Mouse (Mus musculus) liver, adult 2 months (tissue): ENCODE measurements around the gene Ccdc167. TPM values are rescaled to one million over a fixed set of nuclear protein-coding genes. Genes with fewer than 3 reads are reported as not detected.
"Not testable (repeated sequence)": the region's sequence is repeated elsewhere in the genome, so short reads cannot be mapped to it uniquely, and the experiment has no call there.

ENCODE experiments used
- DNase-seq: peaks from one replicate; pipeline ENCODE4 v3.0.0-alpha.2; 2011; ENCODE audit warnings: low read depth, low spot score; ENCODE audit errors: extremely low read depth
- H3K27ac ChIP-seq: fragments of 200-500 bp; replicated peaks from 2 replicates; pipeline ENCODE4 v1.5.1; 2012; ENCODE audit warnings: low read depth, mild to moderate bottlenecking, control low read depth, inconsistent platforms, low read length; ENCODE audit not compliant: insufficient read depth
- H3K27me3 ChIP-seq: fragments of 200-500 bp; 2 replicates; pipeline ENCODE4 v1.6.1; 2012; ENCODE audit warnings: mild to moderate bottlenecking, moderate library complexity, low read length, inconsistent platforms; ENCODE audit not compliant: control insufficient read depth, insufficient read depth
- H3K36me3 ChIP-seq: fragments of 200-500 bp; 2 replicates; pipeline ENCODE4 v1.6.1; 2012; ENCODE audit warnings: low read length, inconsistent platforms; ENCODE audit not compliant: control insufficient read depth, insufficient read depth
- H3K4me1 ChIP-seq: fragments of 200-500 bp; 2 replicates; pipeline ENCODE4 v1.6.1; 2011; ENCODE audit warnings: low read length; ENCODE audit not compliant: control insufficient read depth, insufficient read depth
- H3K4me3 ChIP-seq: fragments of 200-500 bp; 2 replicates; pipeline ENCODE4 v1.5.1; 2011; ENCODE audit warnings: low read depth, mild to moderate bottlenecking, control low read depth, low read length, moderate library complexity; ENCODE audit not compliant: insufficient read depth
- H3K79me2 ChIP-seq: fragments of 200-500 bp; 2 replicates; pipeline ENCODE4 v1.6.1; 2012; ENCODE audit warnings: inconsistent platforms, mild to moderate bottlenecking, low read length, moderate library complexity; ENCODE audit not compliant: control insufficient read depth, insufficient read depth
- H3K9ac ChIP-seq: fragments of 200-500 bp; 2 replicates; pipeline ENCODE4 v1.6.1; 2012; ENCODE audit warnings: low read depth, mild to moderate bottlenecking, control low read depth, inconsistent platforms, low read length
- CTCF ChIP-seq: fragments of 200-500 bp; IDR thresholded peaks from 2 replicates; pipeline ENCODE4 v1.5.1; 2011; ENCODE audit warnings: low read depth, low read length, control low read depth
- POLR2A ChIP-seq: fragments of 200-500 bp; IDR thresholded peaks from 2 replicates; pipeline ENCODE4 v1.6.1; 2011; ENCODE audit warnings: low read length, control low read depth; ENCODE audit not compliant: insufficient read depth; ENCODE audit errors: extremely low read depth
- WGBS: fragments of 180-500 bp; shearing (Covaris S2); methylation state at CpG from one replicate; pipeline ENCODE4 v1.1.7; 2018; 5-methylcytosine and 5-hydroxymethylcytosine counted together
- polyA plus RNA-seq: library from polyadenylated mRNA; depleted of rRNA; stranded (reverse); fragments of >200 nt; gene quantifications from 2 replicates; pipeline ENCODE4 v1.2.3, GENCODE M21; 2012
- total RNA-seq: library from RNA; depleted of rRNA; stranded (reverse); fragments of >200 nt; gene quantifications from 2 replicates; pipeline ENCODE4 v1.2.3, GENCODE M21; 2014

Gene Ccdc167
- total and polyA plus RNA-seq, 2 experiments, result 4.2 to 5.5 TPM

DNA sequence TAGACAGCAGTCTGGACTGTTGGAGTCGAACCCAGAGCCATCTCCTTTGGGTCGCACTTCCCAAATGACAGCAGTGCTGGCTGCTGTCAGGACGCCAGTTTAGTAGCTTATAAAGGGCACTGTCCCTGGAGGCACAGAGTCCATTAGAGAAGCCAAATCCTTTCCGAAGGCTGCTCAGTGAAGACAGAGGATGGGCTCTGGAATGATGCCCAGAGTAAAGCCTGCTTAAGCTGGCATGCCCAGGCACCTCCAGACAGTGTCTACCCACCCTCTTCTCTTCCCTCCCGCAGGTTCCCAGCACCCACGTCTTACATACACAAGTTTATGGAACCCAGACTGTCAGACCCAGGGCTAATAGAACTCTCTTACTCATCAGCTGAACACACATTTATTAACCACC, 7.8 kb upstream of the Ccdc167 start:
- Histone ChIP-seq H3K27me3 (no peaks in the 10 kb centered on the region), H3K4me3 (no peak overlapping the region), H3K79me2 (no peaks in the 10 kb centered on the region), H3K36me3 (no peaks in the 10 kb centered on the region), H3K27ac (no peak overlapping the region), H3K9ac (no peak overlapping the region), H3K4me1 (no peaks in the 10 kb centered on the region)
- no peak for DNase-seq
- TF ChIP-seq POLR2A (no peak), CTCF (no peak)
- 73% methylated on average over 6 of the region's 6 CpGs for WGBS

- H3K4me3 ChIP-seq, result no peak overlapping the region
- H3K79me2 ChIP-seq, result no peaks in the 10 kb centered on the region
- WGBS, result 80% methylated on average over 11 of the region's 11 CpGs
- TF ChIP-seq CTCF (no peak), POLR2A (no peak)
- H3K4me1 ChIP-seq, result peaks cover 6% of the 10 kb centered on the region
- DNase-seq, result no peak
- no peak overlapping the region for H3K9ac ChIP-seq
- no peaks in the 10 kb centered on the region for H3K27me3 ChIP-seq
- no peak overlapping the region for H3K27ac ChIP-seq
- H3K36me3 ChIP-seq, result no peaks in the 10 kb centered on the region
Observed at GRCm38 (mm10) chr17:29720755-29721365, 4.0 kb upstream of the Ccdc167 start.

- Histone ChIP-seq H3K79me2 (no peaks in the 10 kb centered on the region), H3K27ac (no peak overlapping the region), H3K4me1 (peaks cover 7% of the 10 kb centered on the region), H3K4me3 (no peak overlapping the region), H3K9ac (no peak overlapping the region), H3K27me3 (no peaks in the 10 kb centered on the region), H3K36me3 (no peaks in the 10 kb centered on the region)
- DNase-seq, result no peak
- TF ChIP-seq POLR2A, result no peak
- 77% methylated on average over 13 of the region's 13 CpGs for WGBS
Observed at GRCm38 (mm10) chr17:29719628-29720575, 3.1 kb upstream of the Ccdc167 start.

GRCm38 (mm10) chr17:29718660-29719059, 1.8 kb upstream of the Ccdc167 start:
- 94% methylated on average over 8 of the region's 8 CpGs for WGBS
- no peaks in the 10 kb centered on the region for H3K36me3 ChIP-seq
- no peaks in the 10 kb centered on the region for H3K79me2 ChIP-seq
- no peak overlapping the region for H3K27ac ChIP-seq
- TF ChIP-seq POLR2A (no peak), CTCF (no peak)
- no peak overlapping the region for H3K4me3 ChIP-seq
- H3K4me1 ChIP-seq, result peaks cover 7% of the 10 kb centered on the region
- no peak for DNase-seq
- H3K27me3 ChIP-seq, result no peaks in the 10 kb centered on the region
- H3K9ac ChIP-seq, result no peak overlapping the region

- not testable (repeated sequence) for H3K79me2 ChIP-seq, H3K27me3 ChIP-seq, H3K4me3 ChIP-seq, DNase-seq, H3K36me3 ChIP-seq, H3K27ac ChIP-seq, H3K4me1 ChIP-seq, H3K9ac ChIP-seq
- WGBS, result 96% methylated on average over 4 of the region's 4 CpGs
Observed at GRCm38 (mm10) chr17:29713734-29714133, 3.1 kb downstream of the Ccdc167 start.

- Histone ChIP-seq H3K27me3 (no peaks in the 10 kb centered on the region), H3K79me2 (no peaks in the 10 kb centered on the region), H3K9ac (no peak overlapping the region), H3K27ac (no peak overlapping the region), H3K4me1 (peaks cover 10% of the 10 kb centered on the region), H3K36me3 (no peaks in the 10 kb centered on the region), H3K4me3 (no peak overlapping the region)
- 92% methylated on average over 7 of the region's 7 CpGs for WGBS
- TF ChIP-seq CTCF (no peak), POLR2A (no peak)
- no peak for DNase-seq
Observed at GRCm38 (mm10) chr17:29712565-29712964, 4.3 kb downstream of the Ccdc167 start.
